Mouse (Mus musculus): ENCODE measurements around the gene Dll4.

DNA sequence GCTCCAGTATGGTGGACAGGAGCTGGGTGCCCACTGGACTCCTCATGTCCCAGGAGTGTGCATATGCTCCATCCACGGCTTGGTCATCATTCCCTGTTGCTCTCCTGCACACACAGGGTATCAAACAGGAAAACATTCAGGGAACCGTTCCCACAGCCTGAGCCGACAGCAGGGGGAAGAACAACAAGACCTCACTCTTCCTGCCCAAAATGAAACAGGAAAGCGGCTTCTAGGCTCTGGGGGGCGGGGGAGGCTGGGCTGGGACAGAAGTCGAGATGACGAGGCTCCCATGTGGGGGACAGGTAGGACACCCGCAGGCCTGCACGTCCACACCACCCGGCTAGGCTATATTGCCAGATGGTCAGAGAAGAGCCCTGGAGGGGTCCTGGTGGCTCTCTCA lies 10.9 kb downstream of the Dll4 start:
- no peak for TF ChIP-seq CTCF (IDR thresholded peaks at IDR 0.05; ENCODE audit: control insufficient read depth, insufficient read depth, low read length)
- TF ChIP-seq POLR2A (IDR thresholded peaks at IDR 0.05; ENCODE audit: borderline replicate concordance, control insufficient read depth, low read depth, low read length) = no peak
